Mouse (Mus musculus) ovary, postnatal 14 days (tissue): ENCODE measurements at regions not wholly inside any gene's neighbourhood (a gene's known extent, or its start where the extent isn't known, plus 50 kb on each side); places are given as distances from the start of the nearest gene placed in this dataset.

ENCODE experiments used
- DNase-seq: peaks from one replicate; pipeline ENCODE4 v3.0.0; 2022; ENCODE audit warnings: low spot score

DNA sequence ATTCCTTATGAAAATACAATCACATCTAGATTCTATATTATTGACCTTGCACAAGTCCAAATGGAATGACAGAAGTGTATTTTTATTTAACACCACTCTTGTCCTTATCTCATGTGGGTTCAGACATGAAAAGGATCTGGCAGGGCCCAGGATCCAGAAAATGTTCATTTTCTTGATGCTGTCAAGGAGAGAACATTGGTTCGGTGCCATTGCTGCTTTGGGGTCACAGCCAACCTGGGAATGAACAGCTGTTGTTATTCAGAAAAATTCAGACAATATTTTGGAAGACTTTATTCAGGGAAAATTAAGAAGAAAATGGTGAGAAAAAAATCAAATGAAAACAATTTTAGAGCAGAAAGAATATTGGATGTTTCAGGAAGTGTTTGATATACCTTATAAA lies 590.0 kb downstream of the Iqcm start:
- no peak for DNase-seq

DNA sequence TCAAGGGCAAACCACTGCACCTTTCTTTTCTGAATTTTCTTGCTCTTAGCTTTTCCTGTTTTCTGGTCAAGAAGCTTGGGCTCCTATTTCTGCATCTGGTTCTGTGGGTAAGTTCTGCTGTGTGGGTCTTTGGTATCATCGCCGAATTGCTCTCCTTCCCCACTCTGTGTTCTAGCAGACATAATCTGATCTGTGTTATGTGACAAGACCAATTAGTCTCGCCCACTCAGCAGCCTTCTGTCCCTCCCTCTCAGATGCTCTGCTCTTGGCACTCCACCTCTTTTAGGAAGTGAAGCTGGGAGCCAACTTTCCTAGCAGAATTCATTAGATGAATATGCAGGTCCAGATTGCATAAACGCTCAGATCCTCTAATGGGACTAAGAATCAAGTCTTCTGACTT lies 603.5 kb downstream of the Iqcm start:
- DNase-seq = no peak

- DNase-seq = peak; percentile 21
These were observed 619.2 kb downstream of the Iqcm start for GRCm38 (mm10) chr8:76067721-76068120.

DNA sequence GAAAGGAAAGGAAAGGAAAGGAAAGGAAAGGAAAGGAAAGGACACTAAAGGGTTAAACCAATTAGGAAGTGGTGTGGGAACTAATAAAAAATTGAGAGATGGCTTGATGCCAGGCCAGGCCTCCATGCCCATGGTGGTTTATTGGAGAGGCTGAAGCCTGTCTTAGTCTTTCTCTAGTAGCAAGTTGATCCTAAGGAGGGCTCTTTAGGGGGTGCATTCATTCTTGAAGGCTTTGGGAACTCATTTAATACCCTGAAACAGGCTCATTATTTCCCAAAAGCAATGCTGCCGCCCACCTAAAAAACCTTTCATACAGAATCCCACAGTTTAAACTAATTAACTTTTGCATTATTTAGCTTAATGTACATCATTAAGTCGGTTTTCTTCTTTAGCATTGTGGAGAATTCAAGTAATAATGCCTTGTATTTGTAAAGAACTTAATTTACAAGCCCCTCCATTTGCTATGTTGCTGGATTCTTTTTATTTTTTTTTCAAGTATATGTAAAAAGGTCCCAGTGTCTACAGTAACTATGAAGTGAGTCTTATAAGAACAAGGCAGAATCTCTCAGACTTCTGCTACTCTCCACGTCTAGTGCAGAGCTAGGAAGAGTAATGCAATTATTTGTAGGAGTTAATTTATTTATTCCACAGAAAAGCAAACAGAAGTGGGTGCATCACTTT lies 624.3 kb downstream of the Iqcm start:
- DNase-seq = no peak

GRCm38 (mm10) chr8:76120587-76121145 lies 672.2 kb downstream of the Iqcm start:
- DNase-seq = no peak

DNA sequence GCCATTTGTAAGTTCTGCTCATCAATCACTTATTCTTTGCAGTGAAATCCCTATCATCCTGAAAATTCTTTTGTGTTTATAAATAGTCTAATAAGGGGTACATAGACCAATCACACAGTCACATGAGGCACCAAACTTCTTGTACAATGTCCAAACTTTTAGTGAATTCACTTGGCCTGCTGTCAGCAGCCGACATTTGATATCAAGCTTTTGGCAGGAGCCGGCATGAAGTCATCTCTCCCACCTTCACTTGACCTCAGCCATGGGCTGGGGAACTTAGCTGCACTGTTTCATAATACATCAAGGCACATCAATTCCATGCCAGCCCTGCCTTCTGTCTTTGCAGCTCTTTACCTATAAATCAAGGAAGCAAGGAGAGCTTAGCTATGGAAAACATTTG lies 679.0 kb downstream of the Iqcm start:
- DNase-seq = peak; percentile 6

DNA sequence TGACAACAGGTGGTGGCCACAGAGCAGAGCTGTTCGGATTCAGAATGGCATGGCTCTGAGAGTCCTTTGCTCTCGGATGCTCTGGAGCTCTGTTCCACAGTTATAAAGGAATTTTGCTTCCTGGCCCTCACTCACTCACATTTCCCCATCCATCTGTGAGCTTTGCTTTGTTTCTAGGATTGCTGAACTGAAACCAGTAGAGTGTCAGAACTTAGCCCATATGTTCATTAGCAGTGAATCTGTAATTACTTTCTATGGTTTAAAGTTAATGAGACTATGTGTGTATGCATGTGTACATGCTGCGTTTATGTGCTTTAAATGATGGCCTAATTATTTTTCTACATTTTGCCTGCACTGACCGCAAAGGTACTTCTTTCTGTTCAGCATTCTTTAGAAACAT lies 688.7 kb downstream of the Iqcm start:
- no peak for DNase-seq

DNA sequence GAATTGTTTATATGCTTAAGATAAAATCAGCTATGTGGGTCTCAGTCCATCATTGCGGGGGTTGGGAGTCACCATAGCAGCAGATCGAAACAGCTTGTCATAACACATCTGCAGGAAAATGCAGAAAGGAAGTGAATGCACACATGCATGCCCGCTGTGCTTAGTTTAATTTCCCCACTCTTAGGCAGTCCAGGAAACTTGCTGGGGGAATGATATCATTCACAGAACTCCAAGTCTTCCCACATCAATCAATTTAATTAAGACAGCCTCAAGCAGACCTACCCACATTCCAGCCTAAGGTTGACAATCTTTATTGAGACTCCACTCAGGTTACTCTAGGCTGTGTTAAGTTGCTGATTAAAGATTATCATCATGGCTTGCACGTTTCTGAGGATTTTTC lies 700.2 kb downstream of the Iqcm start:
- DNase-seq = no peak

- no peak for DNase-seq
These were observed 716.7 kb upstream of the Nr3c2 start for GRCm38 (mm10) chr8:76182520-76182919.

GRCm38 (mm10) chr8:76183836-76184235 lies 715.4 kb upstream of the Nr3c2 start:
- no peak for DNase-seq

DNA sequence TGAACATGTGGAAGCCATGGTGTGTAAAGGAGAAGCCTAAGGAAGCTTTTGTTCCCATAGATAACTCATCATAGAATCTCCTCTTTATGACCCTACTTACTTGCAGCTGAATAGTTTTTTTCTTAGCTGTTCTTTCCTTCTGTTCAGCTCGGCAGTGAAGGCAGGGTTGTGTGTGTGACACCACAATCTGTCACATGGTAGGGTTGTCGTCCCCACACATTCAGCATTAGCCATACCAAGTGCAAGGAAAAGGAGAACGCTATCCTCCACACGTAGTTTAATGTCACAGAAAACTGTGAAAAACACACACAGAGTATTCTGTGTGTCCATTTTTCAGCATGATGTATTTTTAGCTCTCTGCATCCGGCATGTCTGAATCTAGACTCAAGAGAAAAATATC lies 711.9 kb upstream of the Nr3c2 start:
- no peak for DNase-seq

- DNase-seq = no peak
These were observed 687.4 kb upstream of the Nr3c2 start for GRCm38 (mm10) chr8:76211891-76212290.

DNA sequence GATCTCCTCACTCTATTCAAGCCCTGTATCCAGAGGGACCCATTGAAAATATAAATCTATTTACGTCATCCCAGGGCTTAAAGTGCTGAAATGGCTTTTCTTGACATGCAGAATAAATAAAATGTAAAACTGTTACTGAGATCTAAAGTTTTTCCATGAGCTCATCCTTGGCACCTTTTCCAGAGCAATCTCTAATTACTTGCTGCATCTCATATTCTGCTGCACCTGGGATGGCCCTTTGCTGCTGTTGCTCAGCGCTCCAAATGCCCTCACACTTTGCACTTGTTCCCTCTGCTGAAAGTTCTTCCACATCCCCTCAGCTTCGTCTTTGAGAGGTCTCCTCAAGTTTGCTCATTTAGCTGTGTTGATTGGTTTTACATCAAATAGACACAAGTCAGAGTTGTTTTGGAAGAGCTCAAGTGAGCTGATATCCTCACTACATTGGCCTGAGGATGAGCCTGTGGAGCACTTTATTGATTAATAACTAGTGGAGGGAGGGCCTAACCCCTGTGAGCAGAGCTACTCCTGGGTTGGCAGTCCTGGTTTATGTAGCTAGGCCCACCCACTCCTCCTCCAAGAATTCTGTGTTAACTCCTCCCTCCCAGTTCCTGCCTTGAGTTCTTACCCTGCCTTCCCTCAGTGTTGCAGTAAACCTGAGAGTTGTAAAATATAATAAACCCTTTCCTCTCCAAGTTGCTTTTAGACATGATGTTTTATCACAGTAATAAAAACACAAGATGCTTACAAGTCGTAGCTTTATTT lies 681.2 kb upstream of the Nr3c2 start:
- DNase-seq = no peak

DNA sequence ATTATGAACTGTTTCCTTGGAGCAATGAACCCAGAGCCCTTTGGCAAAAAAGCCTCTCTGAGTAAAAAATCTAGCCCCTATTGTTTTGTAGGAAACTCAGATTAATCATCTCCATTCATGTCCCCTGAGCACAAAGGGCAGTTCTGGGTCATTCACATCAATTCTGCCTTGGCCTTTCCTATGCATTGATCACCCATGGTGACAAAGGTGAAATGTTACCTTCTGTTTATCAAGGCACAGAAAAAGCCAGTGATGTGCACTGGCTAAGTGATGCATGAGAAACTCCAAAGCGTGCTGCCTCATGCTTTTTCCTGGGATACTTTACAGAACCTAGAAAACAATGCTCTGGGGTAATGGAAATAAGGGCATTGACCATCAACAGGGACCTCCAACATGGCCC lies 668.4 kb upstream of the Nr3c2 start:
- DNase-seq = no peak

- no peak for DNase-seq
These were observed 650.0 kb upstream of the Nr3c2 start for GRCm38 (mm10) chr8:76249194-76249593.

- DNase-seq = no peak
These were observed 646.9 kb upstream of the Nr3c2 start for GRCm38 (mm10) chr8:76252161-76253010.
